Mouse (Mus musculus) erythroblast, embryonic 14.5 days (primary cell): ENCODE measurements around the gene Ccdc173.

Source experiments
- GATA1 ChIP-seq: IDR thresholded peaks from 2 replicates; pipeline ENCODE4 v1.6.1; 2012; ENCODE audit warnings: low read length, inconsistent platforms, mixed read lengths
- TAL1 ChIP-seq: IDR thresholded peaks from 3 replicates; pipeline ENCODE4 v1.6.1; 2012; ENCODE audit warnings: low read length, inconsistent platforms, mixed read lengths

DNA sequence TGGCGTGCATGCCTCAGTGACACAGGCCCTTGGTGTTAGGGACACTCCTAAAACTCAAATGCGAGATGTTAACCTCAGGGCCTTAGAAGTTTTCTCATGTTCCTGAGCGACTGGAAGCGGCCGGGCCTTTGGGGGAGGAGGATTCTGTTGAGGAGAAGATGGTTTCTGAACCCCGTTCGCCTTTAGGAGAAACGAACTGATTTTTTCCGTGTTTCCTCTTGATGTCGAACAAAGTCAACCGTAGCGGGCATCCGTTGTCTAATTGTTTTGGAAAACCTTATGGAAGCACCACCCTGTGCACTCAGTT lies 65.9 kb downstream of the Ccdc173 start:
- TF ChIP-seq GATA1 (no peak), TAL1 (no peak)
